Mouse (Mus musculus): ENCODE data around the gene Phrf1.

GRCm38 (mm10) chr7:141261480-141261879 lies 32.9 kb downstream of the Phrf1 start:
- TF ChIP-seq FLI1 (IDR thresholded peaks at IDR 0.05; ENCODE audit: low read length) (no peak), GATA1 (IDR thresholded peaks at IDR 0.05; ENCODE audit: borderline replicate concordance, low read length) (no peak)
